Mouse (Mus musculus) stomach, postnatal 0 days (tissue): ENCODE results near the gene Alkbh5.

Experiments
- CTCF ChIP-seq: IDR thresholded peaks from 2 replicates; pipeline ENCODE4 v1.5.1; 2016; ENCODE audit warnings: antibody characterized with exemption, low read depth, mild to moderate bottlenecking, moderate library complexity
- EP300 ChIP-seq: optimal IDR thresholded peaks from 2 replicates; pipeline ENCODE3; 2016; ENCODE audit warnings: antibody characterized with exemption

- no peak for TF ChIP-seq CTCF
- no peak for TF ChIP-seq EP300
These were observed 27.2 kb upstream of the Alkbh5 start for GRCm38 (mm10) chr11:60508950-60509349.
